Mouse (Mus musculus): ENCODE measurements at regions not wholly inside any gene's neighbourhood (a gene's known extent, or its start where the extent isn't known, plus 50 kb on each side); places are given as distances from the start of the nearest gene placed in this dataset.
A peak's percentile ranks its signal among the peaks of the same experiment; 100 is the strongest.

- DNase-seq (ENCODE audit: inconsistent ontology term), result no peak
Measured at GRCm38 (mm10) chr8:34488746-34489400, 377.3 kb upstream of the Gm10131 start.

GRCm38 (mm10) chr8:34486433-34487096, 375.0 kb upstream of the Gm10131 start:
- no peak for DNase-seq (ENCODE audit: inconsistent ontology term)

GRCm38 (mm10) chr8:34485905-34486304, 374.4 kb upstream of the Gm10131 start:
- DNase-seq (ENCODE audit: inconsistent ontology term), result no peak

- DNase-seq (ENCODE audit: inconsistent ontology term), result no peak
Measured at GRCm38 (mm10) chr8:34485346-34485745, 373.8 kb upstream of the Gm10131 start.

GRCm38 (mm10) chr8:34484551-34485335, 373.2 kb upstream of the Gm10131 start:
- DNase-seq (ENCODE audit: inconsistent ontology term), result peak; percentile 70

- DNase-seq (ENCODE audit: inconsistent ontology term), result no peak
Measured at GRCm38 (mm10) chr8:34483212-34483611, 371.7 kb upstream of the Gm10131 start.

- DNase-seq (ENCODE audit: inconsistent ontology term), result no peak
Measured at GRCm38 (mm10) chr8:34482676-34483075, 371.1 kb upstream of the Gm10131 start.

GRCm38 (mm10) chr8:34480496-34480895, 369.0 kb upstream of the Gm10131 start:
- DNase-seq (ENCODE audit: inconsistent ontology term), result no peak

- no peak for DNase-seq (ENCODE audit: inconsistent ontology term)
Measured at GRCm38 (mm10) chr8:34478891-34479290, 367.4 kb upstream of the Gm10131 start.

- DNase-seq (ENCODE audit: inconsistent ontology term), result no peak
Measured at GRCm38 (mm10) chr8:34478465-34478864, 366.9 kb upstream of the Gm10131 start.

GRCm38 (mm10) chr8:34476146-34476820, 364.7 kb upstream of the Gm10131 start:
- no peak for DNase-seq (ENCODE audit: inconsistent ontology term)

- no peak for DNase-seq (ENCODE audit: inconsistent ontology term)
Measured at GRCm38 (mm10) chr8:34474593-34474992, 363.1 kb upstream of the Gm10131 start.

GRCm38 (mm10) chr8:34473769-34474168, 362.2 kb upstream of the Gm10131 start:
- DNase-seq (ENCODE audit: inconsistent ontology term), result no peak

- no peak for DNase-seq (ENCODE audit: inconsistent ontology term)
Measured at GRCm38 (mm10) chr8:34473301-34473700, 361.8 kb upstream of the Gm10131 start.

GRCm38 (mm10) chr8:34472846-34473245, 361.3 kb upstream of the Gm10131 start:
- no peak for DNase-seq (ENCODE audit: inconsistent ontology term)

GRCm38 (mm10) chr8:34472434-34472833, 360.9 kb upstream of the Gm10131 start:
- no peak for DNase-seq (ENCODE audit: inconsistent ontology term)

GRCm38 (mm10) chr8:34469091-34469490, 357.6 kb upstream of the Gm10131 start:
- DNase-seq (ENCODE audit: inconsistent ontology term), result no peak

GRCm38 (mm10) chr8:34466786-34467364, 355.3 kb upstream of the Gm10131 start:
- DNase-seq (ENCODE audit: inconsistent ontology term), result no peak

- no peak for DNase-seq (ENCODE audit: inconsistent ontology term)
Measured at GRCm38 (mm10) chr8:34465398-34465797, 353.9 kb upstream of the Gm10131 start.

- DNase-seq (ENCODE audit: inconsistent ontology term), result no peak
Measured at GRCm38 (mm10) chr8:34462262-34462661, 350.7 kb upstream of the Gm10131 start.

- DNase-seq (ENCODE audit: inconsistent ontology term), result no peak
Measured at GRCm38 (mm10) chr8:34458300-34458699, 346.8 kb upstream of the Gm10131 start.

- no peak for DNase-seq (ENCODE audit: inconsistent ontology term)
Measured at GRCm38 (mm10) chr8:34456543-34456942, 345.0 kb upstream of the Gm10131 start.

Measured in Muller cell, postnatal 12 days (primary cell).